Mouse (Mus musculus): ENCODE measurements around the gene Ctbp2. TPM values are rescaled to one million over a fixed set of nuclear protein-coding genes. Genes with fewer than 3 reads are reported as not detected.

Gene Ctbp2
- 132 and 134 TPM in 2 replicates for polyA plus RNA-seq (2014; fragmentation: Nextera tagmentation; extraction: Ambion mirVana)

DNA sequence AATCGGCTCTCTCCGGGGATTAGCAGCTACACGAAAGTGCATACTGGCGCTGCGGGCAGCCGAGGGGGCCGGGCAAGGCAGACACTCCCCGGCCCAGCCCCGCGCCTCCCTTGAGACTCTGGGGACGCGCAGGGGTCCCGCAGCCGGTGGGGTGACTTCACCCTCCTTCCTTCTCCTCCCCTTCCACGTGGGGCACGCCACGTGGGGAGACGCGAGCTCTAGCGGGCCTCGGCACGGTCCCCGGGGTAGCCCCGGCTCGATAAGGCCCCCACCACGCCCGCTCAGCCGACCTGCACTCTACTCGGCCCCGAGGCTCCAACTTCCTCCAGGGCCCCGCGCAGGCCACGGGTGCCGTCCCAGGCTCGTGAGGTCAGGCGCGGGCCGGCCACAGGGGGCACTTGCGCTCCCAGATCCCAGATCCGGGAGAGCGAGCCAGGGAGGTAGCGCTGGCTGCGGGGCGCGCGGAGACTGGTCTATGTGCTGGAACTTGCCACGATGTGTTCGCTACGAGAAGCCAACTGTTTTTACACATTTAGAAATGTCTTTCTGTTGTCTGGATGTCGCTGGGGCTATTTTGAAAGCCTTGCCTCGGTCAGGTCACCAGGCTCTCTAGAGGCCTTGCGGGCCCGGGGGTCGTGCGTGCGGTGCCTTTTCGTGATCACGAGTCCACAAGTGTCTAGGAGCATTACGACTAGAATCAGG is at the start of gene Ctbp2:
Ctbp2 (minus strand) TSS at position 356 of the 702 bp plus-strand sequence.
- H3K4me3 ChIP-seq (ENCODE audit: low read depth, low read length), result peak within 1 kb of the TSS; percentile 95
- WGBS, result under 1% methylated on average over 58 of the region's 59 CpGs
- peak within 1 kb of the TSS; percentile 98 for H3K4me2 ChIP-seq (replicated peaks; ENCODE audit: low read depth, low read length)
- peak within 1 kb of the TSS; percentile 100 for H3K27ac ChIP-seq (ENCODE audit: low read depth, low read length)
- H3K27me3 ChIP-seq (ENCODE audit: control insufficient read depth, insufficient read depth, low read length), result no peaks in the 10 kb centered on the region
- H3K36me3 ChIP-seq (ENCODE audit: control insufficient read depth, insufficient read depth, low read length), result no peaks in the 10 kb centered on the region
- peaks cover 4% of the 10 kb centered on the region; the same call in 1 of the 2 replicates for H3K4me1 ChIP-seq (replicated peaks; ENCODE audit: control insufficient read depth, insufficient read depth, low read length)
- H3K9ac ChIP-seq (ENCODE audit: low read depth, low read length), result peak within 1 kb of the TSS; percentile 99
- no peaks in the 10 kb centered on the region for H3K9me3 ChIP-seq (ENCODE audit: control insufficient read depth, low read length)
- peak; percentile 68 for ATAC-seq (ENCODE audit: low FRiP score)
- DNase-seq (ENCODE audit: low spot score), result peak; percentile 85

DNA sequence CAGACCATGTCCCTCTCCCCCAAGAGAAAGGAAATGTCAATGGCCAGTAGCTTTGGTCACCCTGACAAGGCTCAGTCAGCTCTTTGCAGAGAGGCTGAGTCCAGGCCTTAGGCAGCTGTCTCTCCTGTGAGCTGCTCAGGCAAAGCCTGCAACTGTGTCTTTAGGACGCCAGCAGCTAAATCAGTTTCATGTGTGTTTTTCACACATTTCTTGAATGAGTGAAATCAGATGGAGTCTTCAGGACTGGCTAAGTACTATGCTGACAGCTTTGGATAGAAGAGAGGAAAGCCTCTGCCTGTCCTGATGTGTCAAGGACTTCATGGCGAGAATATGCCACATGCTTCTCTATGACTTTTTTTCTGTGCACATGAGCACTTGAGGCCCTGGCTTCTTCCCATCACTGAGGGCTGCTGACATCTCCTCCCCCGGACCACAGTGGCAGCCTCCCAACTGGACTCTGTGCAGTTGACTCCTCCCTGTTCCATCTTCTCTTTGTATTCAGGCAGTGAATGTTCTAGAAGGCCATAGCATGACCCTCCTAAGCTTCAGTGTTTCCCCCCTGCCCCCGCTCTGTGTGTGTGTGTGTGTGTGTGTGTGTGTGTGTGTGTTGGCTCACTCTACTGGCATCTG is 47.4 kb upstream of the Ctbp2 start:
- H3K27ac ChIP-seq (ENCODE audit: low read depth, low read length), result no peak overlapping the region
- no peaks in the 10 kb centered on the region for H3K4me1 ChIP-seq (replicated peaks; ENCODE audit: control insufficient read depth, insufficient read depth, low read length)
- no peaks in the 10 kb centered on the region for H3K27me3 ChIP-seq (ENCODE audit: control insufficient read depth, insufficient read depth, low read length)
- no peak overlapping the region for H3K9ac ChIP-seq (ENCODE audit: low read depth, low read length)
- 82% methylated on average over 4 of the region's 4 CpGs for WGBS
- H3K9me3 ChIP-seq (ENCODE audit: control insufficient read depth, low read length), result no peaks in the 10 kb centered on the region
- ATAC-seq (ENCODE audit: low FRiP score) (no peak), DNase-seq (ENCODE audit: low spot score) (no peak)
- H3K36me3 ChIP-seq (ENCODE audit: control insufficient read depth, insufficient read depth, low read length), result no peaks in the 10 kb centered on the region
- H3K4me2 ChIP-seq (replicated peaks; ENCODE audit: low read depth, low read length), result no peak overlapping the region
- H3K4me3 ChIP-seq (ENCODE audit: low read depth, low read length), result no peak overlapping the region

DNA sequence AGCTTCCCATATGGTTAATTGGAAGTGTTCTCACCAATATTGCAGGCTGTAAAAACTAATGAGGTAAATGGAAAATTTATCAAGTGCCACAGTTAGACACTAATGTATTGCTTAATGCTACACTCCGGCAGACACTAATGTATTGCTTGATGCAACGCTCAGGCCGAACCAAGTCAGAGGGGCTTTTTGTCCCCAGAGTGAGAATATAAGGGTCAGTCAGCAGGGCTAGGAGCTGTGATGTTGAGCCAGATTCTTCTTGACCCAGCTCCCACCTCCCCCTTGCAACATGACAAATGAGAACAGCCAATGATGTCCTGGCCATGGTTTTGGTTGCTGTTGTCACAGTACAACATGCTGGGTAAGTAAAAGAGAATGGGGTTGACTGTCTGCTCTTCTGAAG is 44.8 kb upstream of the Ctbp2 start:
- 87% methylated on average over 3 of the region's 3 CpGs for WGBS

DNA sequence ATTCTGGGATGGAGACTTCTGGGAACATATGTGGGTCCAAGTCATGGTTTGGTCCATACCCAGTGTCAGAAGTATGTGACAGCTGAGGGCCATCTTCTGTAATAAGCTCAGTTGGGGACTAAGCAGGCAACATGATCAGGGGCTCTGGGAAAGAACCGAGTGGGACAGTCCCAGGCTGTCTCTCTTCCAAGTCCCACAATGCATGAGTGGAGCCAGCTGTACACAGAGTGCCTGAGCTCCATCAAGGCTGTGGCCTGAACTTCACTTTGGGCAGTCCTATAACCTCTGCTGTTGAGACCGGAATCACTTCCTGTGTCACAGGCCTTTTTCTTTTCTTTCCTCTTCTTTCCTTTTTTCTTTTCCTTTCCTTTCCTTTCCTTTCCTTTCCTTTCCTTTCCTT is 43.7 kb upstream of the Ctbp2 start:
- no peak overlapping the region for H3K4me3 ChIP-seq (ENCODE audit: low read depth, low read length)
- no peaks in the 10 kb centered on the region for H3K9me3 ChIP-seq (ENCODE audit: control insufficient read depth, low read length)
- DNase-seq (ENCODE audit: low spot score), result no peak
- 90% methylated on average over 2 of the region's 2 CpGs for WGBS
- H3K27me3 ChIP-seq (ENCODE audit: control insufficient read depth, insufficient read depth, low read length), result no peaks in the 10 kb centered on the region
- H3K4me2 ChIP-seq (replicated peaks; ENCODE audit: low read depth, low read length), result no peak overlapping the region
- H3K27ac ChIP-seq (ENCODE audit: low read depth, low read length), result no peak overlapping the region
- no peak for ATAC-seq (ENCODE audit: low FRiP score)
- H3K9ac ChIP-seq (ENCODE audit: low read depth, low read length), result no peak overlapping the region
- H3K36me3 ChIP-seq (ENCODE audit: control insufficient read depth, insufficient read depth, low read length), result no peaks in the 10 kb centered on the region
- H3K4me1 ChIP-seq (replicated peaks; ENCODE audit: control insufficient read depth, insufficient read depth, low read length), result no peaks in the 10 kb centered on the region

More for the DNA sequence above, 44.8 kb upstream of the Ctbp2 start:
- Histone ChIP-seq H3K9me3 (ENCODE audit: control insufficient read depth, low read length) (no peaks in the 10 kb centered on the region), H3K36me3 (ENCODE audit: control insufficient read depth, insufficient read depth, low read length) (no peaks in the 10 kb centered on the region), H3K9ac (ENCODE audit: low read depth, low read length) (no peak overlapping the region), H3K4me1 (replicated peaks; ENCODE audit: control insufficient read depth, insufficient read depth, low read length) (no peaks in the 10 kb centered on the region), H3K4me2 (replicated peaks; ENCODE audit: low read depth, low read length) (no peak overlapping the region), H3K27ac (ENCODE audit: low read depth, low read length) (no peak overlapping the region), H3K4me3 (ENCODE audit: low read depth, low read length) (no peak overlapping the region), H3K27me3 (ENCODE audit: control insufficient read depth, insufficient read depth, low read length) (no peaks in the 10 kb centered on the region)
- DNase-seq (ENCODE audit: low spot score) (no peak), ATAC-seq (ENCODE audit: low FRiP score) (no peak)

DNA sequence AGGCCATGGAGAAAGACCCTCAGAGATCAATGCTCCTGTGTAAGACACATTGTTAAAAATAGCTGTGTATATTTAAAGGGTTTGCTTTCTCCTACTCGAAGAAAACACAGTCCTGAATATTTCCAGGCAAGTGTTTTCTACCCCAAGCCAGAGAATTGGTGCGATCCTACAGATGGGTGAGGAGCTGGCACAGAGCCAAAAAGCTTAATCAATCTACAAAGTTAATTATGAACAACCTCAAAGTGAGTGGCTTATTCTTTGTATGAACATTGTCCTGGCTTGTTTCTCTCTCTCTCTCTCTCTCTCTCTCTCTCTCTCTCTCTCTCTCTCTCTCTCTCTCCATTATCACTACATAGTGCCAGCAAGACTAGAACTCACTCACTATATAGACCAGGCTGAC is 40.6 kb upstream of the Ctbp2 start:
- H3K36me3 ChIP-seq (ENCODE audit: control insufficient read depth, insufficient read depth, low read length), result no peaks in the 10 kb centered on the region
- no peak for DNase-seq (ENCODE audit: low spot score)

DNA sequence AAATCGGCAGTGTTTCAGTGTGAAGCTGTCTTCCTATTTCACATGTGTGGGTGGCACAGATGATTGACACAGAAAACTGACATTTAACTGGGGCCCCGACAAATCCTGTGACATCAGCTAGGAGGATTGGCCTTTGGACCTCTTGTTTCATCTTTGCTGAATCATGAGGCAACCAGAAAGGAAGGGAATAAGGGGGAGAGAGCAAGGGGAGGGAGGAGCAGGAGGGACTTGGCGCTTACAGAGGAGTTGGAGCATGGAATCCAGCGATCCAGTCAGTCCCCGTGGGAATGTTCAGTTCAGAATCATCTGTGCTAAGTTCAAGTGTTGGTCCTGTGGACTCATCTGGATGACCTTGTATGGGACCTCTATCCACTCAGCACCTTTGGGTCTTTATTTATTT is 38.9 kb upstream of the Ctbp2 start:
- no peaks in the 10 kb centered on the region for H3K36me3 ChIP-seq (ENCODE audit: control insufficient read depth, insufficient read depth, low read length)
- DNase-seq (ENCODE audit: low spot score) (no peak), ATAC-seq (ENCODE audit: low FRiP score) (no peak)
- H3K4me3 ChIP-seq (ENCODE audit: low read depth, low read length), result no peak overlapping the region
- no peak overlapping the region for H3K9ac ChIP-seq (ENCODE audit: low read depth, low read length)
- H3K9me3 ChIP-seq (ENCODE audit: control insufficient read depth, low read length), result no peaks in the 10 kb centered on the region
- no peak overlapping the region for H3K4me2 ChIP-seq (replicated peaks; ENCODE audit: low read depth, low read length)
- H3K27ac ChIP-seq (ENCODE audit: low read depth, low read length), result no peak overlapping the region
- H3K27me3 ChIP-seq (ENCODE audit: control insufficient read depth, insufficient read depth, low read length), result no peaks in the 10 kb centered on the region
- 71% methylated on average over 5 of the region's 5 CpGs for WGBS
- no peaks in the 10 kb centered on the region for H3K4me1 ChIP-seq (replicated peaks; ENCODE audit: control insufficient read depth, insufficient read depth, low read length)

More for the DNA sequence above, 40.6 kb upstream of the Ctbp2 start:
- H3K9ac ChIP-seq (ENCODE audit: low read depth, low read length), result no peak overlapping the region
- H3K4me2 ChIP-seq (replicated peaks; ENCODE audit: low read depth, low read length), result no peak overlapping the region
- no peaks in the 10 kb centered on the region for H3K9me3 ChIP-seq (ENCODE audit: control insufficient read depth, low read length)
- no peak overlapping the region for H3K4me3 ChIP-seq (ENCODE audit: low read depth, low read length)
- H3K4me1 ChIP-seq (replicated peaks; ENCODE audit: control insufficient read depth, insufficient read depth, low read length), result no peaks in the 10 kb centered on the region
- 77% methylated on average over 2 of the region's 2 CpGs for WGBS
- H3K27me3 ChIP-seq (ENCODE audit: control insufficient read depth, insufficient read depth, low read length), result no peaks in the 10 kb centered on the region
- no peak for ATAC-seq (ENCODE audit: low FRiP score)
- no peak overlapping the region for H3K27ac ChIP-seq (ENCODE audit: low read depth, low read length)

DNA sequence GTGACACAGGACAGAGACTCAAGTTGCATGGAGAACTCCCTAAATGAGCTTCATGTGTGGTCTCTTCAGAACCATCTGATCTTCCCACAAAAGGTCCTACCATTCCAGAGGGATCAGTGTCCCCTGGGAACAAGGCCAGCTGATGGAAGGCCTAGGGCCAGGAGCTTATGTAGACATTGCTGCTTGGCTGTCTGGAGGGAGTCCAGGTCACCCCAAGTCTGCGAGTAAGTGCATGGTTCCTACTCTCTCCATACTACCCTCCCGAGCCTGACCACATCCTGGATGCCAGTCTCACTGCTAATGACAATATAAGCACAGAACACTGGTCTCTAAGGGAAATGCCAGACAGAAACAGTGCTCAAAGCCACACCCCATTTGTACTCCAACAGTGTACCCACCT is 38.0 kb upstream of the Ctbp2 start:
- H3K27ac ChIP-seq (ENCODE audit: low read depth, low read length), result no peak overlapping the region
- no peak for DNase-seq (ENCODE audit: low spot score)
- ATAC-seq (ENCODE audit: low FRiP score), result no peak
- no peak overlapping the region for H3K4me2 ChIP-seq (replicated peaks; ENCODE audit: low read depth, low read length)
- no peaks in the 10 kb centered on the region for H3K36me3 ChIP-seq (ENCODE audit: control insufficient read depth, insufficient read depth, low read length)
- no peak overlapping the region for H3K9ac ChIP-seq (ENCODE audit: low read depth, low read length)
- 80% methylated on average over 2 of the region's 2 CpGs for WGBS
- H3K4me3 ChIP-seq (ENCODE audit: low read depth, low read length), result no peak overlapping the region
- no peaks in the 10 kb centered on the region for H3K27me3 ChIP-seq (ENCODE audit: control insufficient read depth, insufficient read depth, low read length)
- H3K9me3 ChIP-seq (ENCODE audit: control insufficient read depth, low read length), result no peaks in the 10 kb centered on the region
- H3K4me1 ChIP-seq (replicated peaks; ENCODE audit: control insufficient read depth, insufficient read depth, low read length), result no peaks in the 10 kb centered on the region

DNA sequence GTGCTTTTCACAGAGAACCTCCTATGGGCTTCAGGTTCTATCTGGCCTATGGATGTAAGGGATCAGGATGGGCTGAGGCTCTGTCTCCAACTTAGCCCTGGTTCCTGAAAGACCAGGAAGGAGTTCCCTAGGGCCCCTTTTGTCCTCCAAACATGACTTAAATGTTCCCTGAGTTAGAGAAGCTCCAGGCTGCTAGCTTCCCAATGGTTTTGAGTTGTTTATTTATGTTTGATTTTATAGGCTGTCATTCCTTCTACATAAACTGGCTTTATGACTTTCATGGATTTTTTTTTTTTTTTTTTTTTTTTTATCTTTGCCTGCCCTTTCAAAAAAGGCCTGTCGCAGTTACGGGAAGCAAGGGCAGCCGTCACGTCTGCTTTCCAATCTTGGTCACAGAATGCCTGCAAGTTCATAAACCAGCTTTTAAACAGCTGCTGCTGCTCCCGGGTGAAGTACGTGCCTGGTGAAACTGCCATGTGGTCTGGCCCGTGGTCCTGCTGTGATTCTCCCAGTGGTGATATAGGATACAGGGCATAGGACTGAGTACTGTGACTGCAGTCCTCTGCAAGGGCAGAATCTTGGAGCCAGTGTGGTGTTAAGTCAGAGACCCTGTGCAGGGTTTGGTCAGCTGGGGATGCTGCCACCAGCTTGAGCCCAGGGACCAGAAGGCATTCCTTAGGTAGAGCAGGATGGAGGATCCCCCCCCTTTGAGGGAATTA is 37.4 kb upstream of the Ctbp2 start:
- no peak for ATAC-seq (ENCODE audit: low FRiP score)
- DNase-seq (ENCODE audit: low spot score), result no peak
- no peaks in the 10 kb centered on the region for H3K4me1 ChIP-seq (replicated peaks; ENCODE audit: control insufficient read depth, insufficient read depth, low read length)
- no peak overlapping the region for H3K27ac ChIP-seq (ENCODE audit: low read depth, low read length)
- 62% methylated on average over 7 of the region's 7 CpGs for WGBS
- no peaks in the 10 kb centered on the region for H3K27me3 ChIP-seq (ENCODE audit: control insufficient read depth, insufficient read depth, low read length)
- H3K4me2 ChIP-seq (replicated peaks; ENCODE audit: low read depth, low read length), result no peak overlapping the region
- no peak overlapping the region for H3K9ac ChIP-seq (ENCODE audit: low read depth, low read length)
- no peaks in the 10 kb centered on the region for H3K9me3 ChIP-seq (ENCODE audit: control insufficient read depth, low read length)
- no peak overlapping the region for H3K4me3 ChIP-seq (ENCODE audit: low read depth, low read length)
- H3K36me3 ChIP-seq (ENCODE audit: control insufficient read depth, insufficient read depth, low read length), result no peaks in the 10 kb centered on the region

Data from hindbrain, embryonic 11.5 days (tissue).